Mouse (Mus musculus): Measurements from ENCODE around the gene Fbxo46.
"Not testable (repeated sequence)": the region's sequence is repeated elsewhere in the genome, so short reads cannot be mapped to it uniquely, and the experiment has no call there.

Fbxo46 gene

GRCm38 (mm10) chr7:19136673-19137334 lies 17.1 kb downstream of the Fbxo46 start:
- no peak for DNase-seq

GRCm38 (mm10) chr7:19137380-19137779 lies 17.7 kb downstream of the Fbxo46 start:
- no peak for DNase-seq

DNA sequence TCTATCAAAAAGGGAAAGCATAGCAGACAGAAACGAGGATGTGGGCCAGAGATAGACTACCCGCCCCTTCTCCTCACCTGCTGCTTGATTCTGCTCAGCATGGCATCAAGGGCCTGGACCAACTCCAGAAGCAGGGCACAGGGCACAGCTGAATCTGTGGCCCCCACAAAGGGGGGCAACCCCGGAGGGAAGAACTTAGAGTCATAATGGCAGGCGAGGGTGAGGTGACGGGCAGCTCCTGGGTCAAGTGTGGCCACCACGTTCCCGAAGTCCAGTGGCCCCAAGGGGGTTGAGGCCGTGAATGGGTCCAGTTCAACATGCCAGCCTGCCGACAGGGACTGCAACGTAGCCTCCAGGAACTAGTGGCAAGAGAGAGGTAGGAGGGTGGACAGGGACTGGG lies 27.1 kb downstream of the Fbxo46 start:
- no peak for DNase-seq

DNA sequence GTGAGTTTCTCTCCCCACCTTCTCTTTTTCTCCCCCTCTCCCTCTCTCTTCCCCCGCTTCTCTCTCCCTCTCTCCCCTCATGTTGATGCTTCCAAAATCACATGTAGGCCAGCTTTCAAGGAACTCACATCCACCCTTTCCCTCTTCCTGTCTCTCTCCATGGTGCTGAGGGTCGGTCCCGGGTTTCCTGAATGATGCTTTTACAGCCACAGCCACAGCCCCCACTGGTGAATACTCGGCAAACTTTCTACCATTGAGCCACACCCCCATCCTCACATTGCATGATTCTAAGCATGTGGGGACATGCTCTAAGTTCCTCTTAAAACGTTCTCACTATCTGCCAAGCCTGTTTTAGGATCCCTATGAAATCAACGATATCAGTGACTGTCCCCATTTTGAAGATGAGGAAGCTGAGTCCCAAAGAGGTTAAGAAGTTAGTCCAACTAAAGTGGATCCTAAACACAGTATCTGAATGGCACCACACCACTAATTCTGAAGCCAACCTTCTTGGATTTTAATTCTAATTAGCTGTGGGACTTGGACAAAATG lies 27.9 kb downstream of the Fbxo46 start:
- no peak for DNase-seq

GRCm38 (mm10) chr7:19148180-19148874 lies 28.7 kb downstream of the Fbxo46 start:
- DNase-seq: no peak

DNA sequence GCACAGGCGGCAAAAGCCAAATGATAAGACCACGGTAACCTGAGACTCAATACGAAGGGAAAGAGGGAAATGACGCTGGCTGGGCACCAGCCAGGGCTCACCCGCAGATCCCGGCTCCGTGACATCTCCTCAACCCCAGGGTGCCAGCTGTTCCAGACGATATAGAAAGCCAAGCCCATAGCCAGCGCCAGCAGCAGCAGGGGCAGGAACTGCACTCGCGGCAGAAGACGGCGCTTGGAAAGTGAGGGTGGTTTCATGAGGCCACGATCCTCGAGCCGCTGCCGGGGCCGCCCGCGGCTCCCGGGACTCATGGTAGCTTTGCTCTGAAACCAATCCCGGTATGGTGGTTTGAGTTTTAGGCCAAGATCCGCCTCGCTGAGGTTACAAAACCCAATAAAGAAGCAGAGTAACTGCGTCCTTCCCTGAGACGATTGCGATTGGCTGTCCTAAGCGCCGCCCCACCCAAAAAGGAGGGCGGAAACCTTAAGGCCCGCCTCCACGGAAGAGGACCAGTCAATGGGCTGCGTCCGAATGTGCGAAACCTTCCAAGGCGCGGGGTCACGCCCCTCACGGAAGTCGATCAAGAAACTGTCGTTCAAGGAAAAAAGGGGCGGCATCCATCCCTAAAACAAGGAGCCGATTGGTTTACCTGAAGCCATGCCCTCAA lies 29.3 kb downstream of the Fbxo46 start, which contains the start of gene Qpctl:
Gene Qpctl, minus strand, starts transcription at position 417 of the 667 bp plus-strand sequence.
- DNase-seq: peak; percentile 96 to 99

GRCm38 (mm10) chr7:19149626-19150025 lies 30.0 kb downstream of the Fbxo46 start, which contains the start of gene Snrpd2:
Gene Snrpd2 (plus strand): TSS chr7:19149722.
- DNase-seq: peak; percentile 87 to 90

- not testable (repeated sequence) for DNase-seq
Observed at GRCm38 (mm10) chr7:19151121-19151520, 31.5 kb downstream of the Fbxo46 start.

GRCm38 (mm10) chr7:19154796-19155195 lies 35.1 kb downstream of the Fbxo46 start:
- DNase-seq: no peak

GRCm38 (mm10) chr7:19155825-19156475 lies 36.3 kb downstream of the Fbxo46 start:
- no peak for DNase-seq

GRCm38 (mm10) chr7:19157160-19157800 lies 37.6 kb downstream of the Fbxo46 start:
- peak; percentile 92 to 94 for DNase-seq

DNA sequence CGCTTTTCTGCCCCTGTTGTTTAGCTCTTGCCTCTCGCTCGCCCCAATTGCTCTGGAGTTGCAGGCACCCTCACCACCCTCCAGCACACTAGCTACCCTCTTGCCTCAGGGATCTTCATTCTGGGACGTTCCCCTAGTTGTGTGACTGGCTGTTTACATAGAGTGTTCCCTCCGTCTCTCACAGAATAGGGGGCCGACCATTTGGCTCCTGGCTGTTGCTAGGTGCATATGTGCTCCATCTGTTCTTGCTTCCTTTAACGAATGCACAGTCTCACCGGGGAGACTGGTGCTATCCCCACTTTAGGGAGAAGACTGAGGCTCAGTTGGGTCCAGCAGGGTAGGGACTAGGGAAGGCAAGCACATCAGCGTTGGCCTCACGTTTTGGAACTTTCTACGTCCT lies 38.9 kb downstream of the Fbxo46 start:
- DNase-seq: no peak

GRCm38 (mm10) chr7:19159411-19159810 lies 39.8 kb downstream of the Fbxo46 start:
- DNase-seq: no peak

GRCm38 (mm10) chr7:19160115-19160514 lies 40.5 kb downstream of the Fbxo46 start:
- no peak for DNase-seq

DNA sequence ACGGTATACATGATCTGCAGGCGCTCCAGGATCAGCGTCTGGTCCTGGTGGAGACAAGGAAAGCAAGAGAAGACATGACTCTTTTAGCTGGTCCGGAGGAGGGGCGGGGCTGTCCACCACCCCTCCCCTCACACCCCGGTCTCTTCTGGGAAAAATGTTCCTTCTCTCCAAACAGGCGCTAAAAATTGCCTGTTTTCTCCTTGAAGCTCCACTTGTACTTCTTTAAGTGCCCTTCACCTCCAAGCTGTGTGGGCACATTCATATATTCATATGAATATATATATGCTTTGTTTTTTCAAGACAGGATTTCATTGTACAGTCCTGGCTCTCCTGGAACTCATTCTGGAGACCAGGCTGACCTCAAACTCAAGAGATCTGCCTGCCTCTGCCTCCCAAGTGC lies 43.3 kb downstream of the Fbxo46 start:
- no peak for DNase-seq

DNA sequence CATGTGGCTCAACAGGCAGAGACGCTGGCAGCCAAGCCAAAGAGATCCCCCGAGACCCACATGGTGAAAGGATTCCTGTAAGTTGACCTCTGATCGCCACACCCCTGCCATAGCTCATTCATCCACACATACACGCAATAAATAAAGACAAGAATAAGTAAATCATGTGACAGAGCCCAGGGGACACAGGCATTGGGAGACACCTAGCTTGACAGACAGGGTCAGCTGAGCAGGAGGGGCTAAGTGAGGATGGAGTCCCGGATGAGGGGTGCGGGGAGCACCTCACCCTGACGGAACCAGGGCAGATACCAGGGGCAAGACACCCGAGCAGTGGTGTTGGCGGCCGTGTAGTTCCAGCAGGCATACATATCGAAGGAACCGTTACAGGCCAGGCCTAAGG lies 44.1 kb downstream of the Fbxo46 start:
- DNase-seq: no peak

DNA sequence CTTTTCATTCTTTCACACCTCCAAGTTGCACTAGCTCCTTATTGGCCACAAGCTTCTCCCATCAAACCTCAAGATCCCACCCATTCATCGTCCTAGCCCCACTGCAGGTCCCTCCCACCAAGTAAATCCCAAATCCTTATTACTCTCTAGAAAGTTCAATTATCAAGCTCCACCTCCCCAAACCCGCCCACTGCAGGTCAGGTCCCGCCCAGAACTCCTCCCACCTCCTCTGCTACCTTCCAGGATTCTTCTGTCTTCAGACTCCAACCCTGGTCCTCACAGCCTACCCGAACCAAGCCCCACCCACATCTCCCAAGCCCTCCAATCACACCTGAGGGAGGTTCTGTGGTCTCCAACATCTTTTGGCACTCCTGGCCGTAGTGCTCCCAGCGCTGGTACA lies 44.5 kb downstream of the Fbxo46 start:
- no peak for DNase-seq

DNA sequence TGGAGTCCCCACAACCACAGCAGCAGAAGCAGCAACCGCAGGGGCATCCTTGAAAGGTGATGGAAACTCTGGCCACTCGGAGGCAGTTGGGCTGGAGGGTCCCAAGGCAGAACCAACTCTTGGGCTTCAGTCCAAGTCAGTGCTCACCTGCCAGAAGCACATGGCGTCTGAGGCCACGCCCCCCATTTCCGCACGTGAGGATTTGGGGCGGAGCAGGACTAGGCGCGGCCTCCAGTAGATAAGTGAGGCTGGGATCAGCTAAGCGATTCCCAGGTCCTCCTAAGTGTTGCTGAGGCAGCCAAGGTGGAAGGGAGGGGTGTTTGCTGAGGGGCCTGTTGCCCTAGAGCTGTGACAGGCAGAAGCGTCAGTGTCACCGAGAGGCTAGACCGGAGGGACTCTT lies 45.3 kb downstream of the Fbxo46 start:
- DNase-seq: no peak

GRCm38 (mm10) chr7:19165656-19166423 lies 46.2 kb downstream of the Fbxo46 start, which contains the start of gene Gipr:
Gene Gipr (minus strand): TSS chr7:19166127.
- DNase-seq: no peak

DNA sequence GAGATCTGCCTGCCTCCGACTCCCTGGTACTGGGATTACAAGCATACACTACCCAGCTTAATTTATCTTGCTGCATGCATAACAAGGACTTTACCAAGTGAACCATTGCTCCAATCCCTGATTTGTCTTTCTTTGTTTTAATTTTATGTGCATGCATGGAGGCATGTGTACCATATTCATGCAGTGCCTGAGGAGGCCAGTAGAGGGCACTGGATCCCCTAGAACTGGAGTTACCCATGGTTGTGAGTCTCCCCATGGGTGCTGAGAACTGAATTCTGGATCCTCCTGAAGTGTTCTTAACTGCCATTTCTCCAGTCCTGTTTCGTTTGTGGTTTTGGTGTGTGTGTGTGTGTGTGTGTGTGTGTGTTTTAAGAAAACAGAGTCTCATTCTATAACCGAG lies 47.3 kb downstream of the Fbxo46 start:
- DNase-seq: no peak

DNA sequence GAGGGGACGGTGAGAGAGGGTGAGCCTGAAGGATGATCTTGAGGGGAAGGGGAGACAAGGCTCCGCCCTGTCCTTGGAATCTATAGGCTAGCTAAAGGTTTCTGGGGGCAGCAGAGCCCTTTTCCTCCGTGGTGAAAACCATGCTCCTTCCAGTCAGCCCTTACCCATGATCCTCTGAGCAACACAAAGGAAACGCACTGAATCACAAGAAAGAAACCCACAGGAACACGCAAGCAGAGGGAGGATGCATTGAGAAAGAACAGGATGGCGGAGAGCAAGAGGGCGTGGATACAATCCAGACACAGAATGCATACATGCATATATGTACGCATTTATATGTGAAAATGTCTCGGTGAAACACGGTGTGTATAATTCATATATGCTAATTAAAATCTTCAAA lies 49.8 kb downstream of the Fbxo46 start:
- DNase-seq: no peak

DNA sequence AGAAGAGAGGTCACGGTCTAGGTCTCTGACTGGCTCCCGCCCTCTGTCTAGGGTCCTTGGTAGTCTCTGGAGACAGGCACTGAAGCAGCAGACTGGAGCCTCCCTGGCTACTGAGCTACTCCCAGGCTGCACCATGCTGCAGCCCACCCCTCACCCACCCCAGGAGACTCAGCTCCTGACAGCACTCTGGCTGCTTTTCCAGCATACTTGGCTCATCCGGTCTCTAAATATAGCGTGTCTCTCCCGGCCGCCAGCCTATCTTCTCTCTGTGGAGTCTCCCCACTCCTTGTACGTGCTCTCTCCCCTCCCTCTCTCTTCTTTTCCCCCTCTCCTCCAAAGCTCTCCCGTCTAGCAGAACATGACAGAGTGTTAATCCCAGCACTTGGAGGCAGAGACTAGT lies 50.5 kb downstream of the Fbxo46 start:
- no peak for DNase-seq
